Mouse (Mus musculus): ENCODE measurements around the gene Med18.

The Med18 gene

GRCm38 (mm10) chr4:132463430-132464254 lies at the start of gene Med18:
Gene Med18 (minus strand): TSS chr4:132463921.
- peak; percentile 87 to 94 for DNase-seq (ENCODE audit: low spot score in 2 of 2)

GRCm38 (mm10) chr4:132512080-132512479 lies 48.4 kb upstream of the Med18 start:
- DNase-seq (ENCODE audit: low spot score in 2 of 2): peak in 1 of 2 experiments; percentile 23

GRCm38 (mm10) chr4:132510352-132510798 lies 46.7 kb upstream of the Med18 start, which contains the start of gene Sesn2:
Gene Sesn2 (minus strand): TSS chr4:132510501.
- peak; percentile 95 to 98 for DNase-seq (ENCODE audit: low spot score in 2 of 2)

- DNase-seq (ENCODE audit: low spot score in 2 of 2): peak; percentile 61 to 70
These were observed 46.0 kb upstream of the Med18 start for GRCm38 (mm10) chr4:132509621-132510296.

GRCm38 (mm10) chr4:132507210-132507609 lies 43.5 kb upstream of the Med18 start:
- no peak for DNase-seq (ENCODE audit: low spot score in 2 of 2)

GRCm38 (mm10) chr4:132506250-132506649 lies 42.5 kb upstream of the Med18 start:
- no peak for DNase-seq (ENCODE audit: low spot score in 2 of 2)

GRCm38 (mm10) chr4:132505800-132506199 lies 42.1 kb upstream of the Med18 start:
- no peak for DNase-seq (ENCODE audit: low spot score in 2 of 2)

GRCm38 (mm10) chr4:132505034-132505738 lies 41.5 kb upstream of the Med18 start:
- peak in 1 of 2 experiments; percentile 40 for DNase-seq (ENCODE audit: low spot score in 2 of 2)

- peak in 1 of 2 experiments; percentile 30 for DNase-seq (ENCODE audit: low spot score in 2 of 2)
These were observed 39.6 kb upstream of the Med18 start for GRCm38 (mm10) chr4:132503344-132503743.

GRCm38 (mm10) chr4:132501639-132502038 lies 37.9 kb upstream of the Med18 start:
- no peak for DNase-seq (ENCODE audit: low spot score in 2 of 2)

GRCm38 (mm10) chr4:132494271-132494918 lies 30.7 kb upstream of the Med18 start:
- DNase-seq (ENCODE audit: low spot score in 2 of 2): peak in 1 of 2 experiments; percentile 43

- no peak for DNase-seq (ENCODE audit: low spot score in 2 of 2)
These were observed 28.7 kb upstream of the Med18 start for GRCm38 (mm10) chr4:132492178-132493060.

- DNase-seq (ENCODE audit: low spot score in 2 of 2): no peak
These were observed 28.0 kb upstream of the Med18 start for GRCm38 (mm10) chr4:132491748-132492147.

GRCm38 (mm10) chr4:132491057-132491456 lies 27.3 kb upstream of the Med18 start:
- no peak for DNase-seq (ENCODE audit: low spot score in 2 of 2)

GRCm38 (mm10) chr4:132490273-132491010 lies 26.7 kb upstream of the Med18 start:
- no peak for DNase-seq (ENCODE audit: low spot score in 2 of 2)

GRCm38 (mm10) chr4:132488976-132489375 lies 25.3 kb upstream of the Med18 start:
- DNase-seq (ENCODE audit: low spot score in 2 of 2): no peak

- no peak for DNase-seq (ENCODE audit: low spot score in 2 of 2)
These were observed 24.8 kb upstream of the Med18 start for GRCm38 (mm10) chr4:132488521-132488920.

- DNase-seq (ENCODE audit: low spot score in 2 of 2): no peak
These were observed 21.1 kb upstream of the Med18 start for GRCm38 (mm10) chr4:132484820-132485219.

- no peak for DNase-seq (ENCODE audit: low spot score in 2 of 2)
These were observed 20.5 kb upstream of the Med18 start for GRCm38 (mm10) chr4:132484231-132484630.

Data from spleen, postnatal 10 days (tissue).